Mouse (Mus musculus): ENCODE data around the gene Tbc1d8. TPM values are rescaled to one million over a fixed set of nuclear protein-coding genes. Genes with fewer than 3 reads are reported as not detected.
A peak's percentile ranks its signal among the peaks of the same experiment; 100 is the strongest.

The Tbc1d8 gene
- 10.6 and 13.4 TPM in 2 replicates for polyA plus RNA-seq (2015; fragmentation: Nextera tagmentation; extraction: Ambion mirVana)

GRCm38 (mm10) chr1:39478057-39478895 is at the start of gene Tbc1d8:
Gene Tbc1d8, minus strand, starts transcription at chr1:39478755.
- peak within 1 kb of the TSS; percentile 88 for H3K4me2 ChIP-seq
- ATAC-seq (ENCODE audit: borderline replicate concordance, extremely low read depth, low FRiP score, low TSS enrichment): peak; percentile 98
- H3K9me3 ChIP-seq: no peaks in the 10 kb centered on the region
- H3K9ac ChIP-seq: peak within 1 kb of the TSS; percentile 72
- H3K4me1 ChIP-seq: peaks cover 14% of the 10 kb centered on the region
- H3K27me3 ChIP-seq: peaks cover 11% of the 10 kb centered on the region; the same call in 1 of the 2 replicates
- H3K4me3 ChIP-seq: peak within 1 kb of the TSS; percentile 68
- H3K36me3 ChIP-seq: no peaks in the 10 kb centered on the region
- peak within 1 kb of the TSS; percentile 86 for H3K27ac ChIP-seq
- WGBS: under 1% methylated on average over 77 of the region's 90 CpGs

- no peak overlapping the region for H3K27ac ChIP-seq
- 73% methylated on average over 6 of the region's 6 CpGs for WGBS
- no peak for ATAC-seq (ENCODE audit: borderline replicate concordance, extremely low read depth, low FRiP score, low TSS enrichment)
- H3K9me3 ChIP-seq: no peaks in the 10 kb centered on the region
- no peak overlapping the region for H3K4me2 ChIP-seq
- no peak overlapping the region for H3K9ac ChIP-seq
- no peaks in the 10 kb centered on the region for H3K4me1 ChIP-seq
- H3K36me3 ChIP-seq: no peaks in the 10 kb centered on the region
- no peak overlapping the region for H3K4me3 ChIP-seq
- no peaks in the 10 kb centered on the region for H3K27me3 ChIP-seq
Observed at GRCm38 (mm10) chr1:39528319-39528718, 49.8 kb upstream of the Tbc1d8 start.

- whole genome bisulfite sequencing: 12% methylated on average over 7 of the region's 7 CpGs
- no peak for ATAC-seq (ENCODE audit: borderline replicate concordance, extremely low read depth, low FRiP score, low TSS enrichment)
- Histone ChIP-seq H3K4me1 (no peaks in the 10 kb centered on the region), H3K4me2 (no peak overlapping the region), H3K27me3 (no peaks in the 10 kb centered on the region), H3K27ac (no peak overlapping the region), H3K9ac (no peak overlapping the region), H3K9me3 (no peaks in the 10 kb centered on the region), H3K36me3 (no peaks in the 10 kb centered on the region), H3K4me3 (no peak overlapping the region)
Observed at GRCm38 (mm10) chr1:39527432-39527831, 48.9 kb upstream of the Tbc1d8 start.

GRCm38 (mm10) chr1:39526371-39527167 is 48.0 kb upstream of the Tbc1d8 start:
- no peak for ATAC-seq (ENCODE audit: borderline replicate concordance, extremely low read depth, low FRiP score, low TSS enrichment)
- 74% methylated on average over 9 of the region's 9 CpGs for WGBS

GRCm38 (mm10) chr1:39525763-39526162 is 47.2 kb upstream of the Tbc1d8 start:
- no peak for ATAC-seq (ENCODE audit: borderline replicate concordance, extremely low read depth, low FRiP score, low TSS enrichment)
- no peaks in the 10 kb centered on the region for H3K9me3 ChIP-seq
- no peak overlapping the region for H3K9ac ChIP-seq
- H3K27ac ChIP-seq: no peak overlapping the region
- H3K4me1 ChIP-seq: no peaks in the 10 kb centered on the region
- no peak overlapping the region for H3K4me2 ChIP-seq
- no peaks in the 10 kb centered on the region for H3K27me3 ChIP-seq
- H3K4me3 ChIP-seq: no peak overlapping the region
- H3K36me3 ChIP-seq: no peaks in the 10 kb centered on the region
- 69% methylated on average over 7 of the region's 7 CpGs for WGBS

More at GRCm38 (mm10) chr1:39526371-39527167, 48.0 kb upstream of the Tbc1d8 start:
- Histone ChIP-seq H3K4me3 (no peak overlapping the region), H3K27ac (no peak overlapping the region), H3K4me2 (no peak overlapping the region), H3K27me3 (no peaks in the 10 kb centered on the region), H3K9me3 (no peaks in the 10 kb centered on the region), H3K4me1 (no peaks in the 10 kb centered on the region), H3K36me3 (no peaks in the 10 kb centered on the region), H3K9ac (no peak overlapping the region)

- no peaks in the 10 kb centered on the region for H3K27me3 ChIP-seq
- H3K9me3 ChIP-seq: no peaks in the 10 kb centered on the region
- H3K9ac ChIP-seq: no peak overlapping the region
- H3K36me3 ChIP-seq: no peaks in the 10 kb centered on the region
- no peak for ATAC-seq (ENCODE audit: borderline replicate concordance, extremely low read depth, low FRiP score, low TSS enrichment)
- no peak overlapping the region for H3K4me2 ChIP-seq
- no peaks in the 10 kb centered on the region for H3K4me1 ChIP-seq
- H3K27ac ChIP-seq: no peak overlapping the region
- WGBS: 22% methylated on average over 5 of the region's 5 CpGs
- no peak overlapping the region for H3K4me3 ChIP-seq
Observed at GRCm38 (mm10) chr1:39522519-39522918, 44.0 kb upstream of the Tbc1d8 start.

- H3K4me3 ChIP-seq: no peak overlapping the region
- no peaks in the 10 kb centered on the region for H3K9me3 ChIP-seq
- ATAC-seq (ENCODE audit: borderline replicate concordance, extremely low read depth, low FRiP score, low TSS enrichment): no peak
- 80% methylated on average over 7 of the region's 7 CpGs for whole genome bisulfite sequencing
- no peak overlapping the region for H3K4me2 ChIP-seq
- no peaks in the 10 kb centered on the region for H3K4me1 ChIP-seq
- no peaks in the 10 kb centered on the region for H3K36me3 ChIP-seq
- no peak overlapping the region for H3K27ac ChIP-seq
- no peak overlapping the region for H3K9ac ChIP-seq
- H3K27me3 ChIP-seq: no peaks in the 10 kb centered on the region
Observed at GRCm38 (mm10) chr1:39521326-39521725, 42.8 kb upstream of the Tbc1d8 start.

GRCm38 (mm10) chr1:39515303-39515991 is 36.9 kb upstream of the Tbc1d8 start:
- H3K4me2 ChIP-seq: no peak overlapping the region
- no peak for ATAC-seq (ENCODE audit: borderline replicate concordance, extremely low read depth, low FRiP score, low TSS enrichment)
- H3K27ac ChIP-seq: no peak overlapping the region
- no peaks in the 10 kb centered on the region for H3K27me3 ChIP-seq
- H3K4me3 ChIP-seq: no peak overlapping the region
- WGBS: 84% methylated on average over 10 of the region's 10 CpGs
- no peaks in the 10 kb centered on the region for H3K9me3 ChIP-seq
- H3K9ac ChIP-seq: no peak overlapping the region
- H3K4me1 ChIP-seq: no peaks in the 10 kb centered on the region
- H3K36me3 ChIP-seq: no peaks in the 10 kb centered on the region

GRCm38 (mm10) chr1:39512183-39512582 is 33.6 kb upstream of the Tbc1d8 start:
- no peak for ATAC-seq (ENCODE audit: borderline replicate concordance, extremely low read depth, low FRiP score, low TSS enrichment)
- 74% methylated on average over 1 of the region's 1 CpGs for WGBS
- H3K9me3 ChIP-seq: no peaks in the 10 kb centered on the region

GRCm38 (mm10) chr1:39511775-39512174 is 33.2 kb upstream of the Tbc1d8 start:
- H3K27ac ChIP-seq: no peak overlapping the region
- H3K9me3 ChIP-seq: no peaks in the 10 kb centered on the region
- no peaks in the 10 kb centered on the region for H3K36me3 ChIP-seq
- no peak for ATAC-seq (ENCODE audit: borderline replicate concordance, extremely low read depth, low FRiP score, low TSS enrichment)
- H3K9ac ChIP-seq: no peak overlapping the region
- no peaks in the 10 kb centered on the region for H3K27me3 ChIP-seq
- H3K4me1 ChIP-seq: no peaks in the 10 kb centered on the region
- H3K4me2 ChIP-seq: no peak overlapping the region
- 71% methylated on average over 8 of the region's 8 CpGs for WGBS
- no peak overlapping the region for H3K4me3 ChIP-seq

More at GRCm38 (mm10) chr1:39512183-39512582, 33.6 kb upstream of the Tbc1d8 start:
- H3K27me3 ChIP-seq: no peaks in the 10 kb centered on the region
- no peak overlapping the region for H3K4me3 ChIP-seq
- H3K9ac ChIP-seq: no peak overlapping the region
- H3K27ac ChIP-seq: no peak overlapping the region
- no peak overlapping the region for H3K4me2 ChIP-seq
- no peaks in the 10 kb centered on the region for H3K36me3 ChIP-seq
- H3K4me1 ChIP-seq: no peaks in the 10 kb centered on the region

- Histone ChIP-seq H3K27me3 (no peaks in the 10 kb centered on the region), H3K36me3 (no peaks in the 10 kb centered on the region), H3K9me3 (no peaks in the 10 kb centered on the region), H3K4me2 (no peak overlapping the region), H3K27ac (no peak overlapping the region), H3K4me3 (no peak overlapping the region), H3K9ac (no peak overlapping the region), H3K4me1 (no peaks in the 10 kb centered on the region)
- 43% methylated on average over 9 of the region's 9 CpGs for WGBS
- no peak for ATAC-seq (ENCODE audit: borderline replicate concordance, extremely low read depth, low FRiP score, low TSS enrichment)
Observed at GRCm38 (mm10) chr1:39505600-39505999, 27.0 kb upstream of the Tbc1d8 start.

All from lung, embryonic 15.5 days (tissue).